Mouse (Mus musculus): ENCODE measurements around the gene Lima1.

DNA sequence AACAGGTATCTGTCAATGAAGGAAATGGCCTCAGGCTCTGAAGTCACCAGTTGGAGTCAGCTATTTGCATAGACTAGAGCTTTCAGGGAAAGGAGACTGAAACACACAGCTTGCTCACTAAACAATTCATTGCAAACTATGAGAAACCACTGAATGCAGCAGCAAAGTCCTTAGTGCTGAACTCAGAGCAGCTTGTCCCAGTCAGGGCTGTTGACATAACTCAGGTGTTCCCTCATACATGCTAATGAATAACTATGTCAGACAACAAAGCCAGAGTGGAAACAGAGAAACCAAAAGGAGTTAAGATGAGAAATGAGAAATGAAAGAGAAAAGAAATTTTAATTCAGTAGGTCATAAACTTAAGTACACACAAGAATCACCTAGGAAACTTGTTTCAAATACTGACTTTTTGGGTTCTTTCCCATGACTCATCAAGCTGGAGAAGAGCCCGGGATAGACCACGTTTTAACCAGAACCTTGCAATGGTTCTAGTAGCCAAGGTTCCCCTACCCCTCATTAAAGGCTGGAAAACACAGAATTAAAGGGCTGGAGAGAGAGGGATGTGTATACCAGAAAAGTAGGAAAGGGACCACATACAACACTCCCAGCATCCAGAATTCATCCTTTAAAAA lies 22.5 kb downstream of the Lima1 start:
- no peak for TF ChIP-seq CTCF (IDR thresholded peaks at IDR 0.05; ENCODE audit: borderline replicate concordance, insufficient read depth, low read depth, low read length)
- no peak for TF ChIP-seq POLR2A (IDR thresholded peaks at IDR 0.05; ENCODE audit: borderline replicate concordance, insufficient read depth, low read length)
